Mouse (Mus musculus): ENCODE data around the gene Sh3gl1.
A peak's percentile ranks its signal among the peaks of the same experiment; 100 is the strongest.

Gene Sh3gl1

DNA sequence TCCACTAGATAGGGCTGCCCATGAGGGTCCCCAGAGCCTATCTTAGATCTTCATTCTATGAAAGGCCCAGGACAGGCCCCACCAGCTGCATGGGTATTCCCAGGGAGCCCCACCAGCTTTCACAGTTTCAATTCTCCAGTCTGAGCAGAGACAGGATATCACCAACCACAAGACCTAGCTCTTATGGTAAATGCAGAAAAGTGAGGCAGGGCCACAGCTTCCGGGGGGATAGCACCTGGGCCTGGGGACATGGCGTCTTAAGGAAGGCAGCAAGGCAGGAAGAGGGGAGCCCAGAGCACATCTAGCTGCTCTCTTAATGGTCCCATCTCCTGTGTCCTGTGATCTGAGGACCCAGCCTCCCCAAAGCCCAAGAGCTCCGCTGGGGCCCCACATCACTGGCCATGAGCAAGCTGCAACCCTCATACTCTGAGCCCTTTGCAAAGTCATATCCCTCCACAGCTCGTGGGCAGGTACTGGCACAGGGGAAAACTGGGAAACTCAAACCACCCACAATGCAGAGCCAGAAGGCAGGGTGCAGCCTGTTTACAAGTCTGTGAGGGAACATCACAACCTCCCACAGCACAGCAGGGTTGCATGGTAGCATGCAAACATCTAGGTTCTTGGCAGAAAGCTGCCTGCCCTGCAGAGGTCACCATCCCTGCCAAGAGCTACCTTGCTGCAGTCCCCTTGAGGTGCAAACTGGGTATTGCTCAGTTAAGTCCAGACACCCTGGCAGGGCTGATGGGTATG is 15.1 kb downstream of the Sh3gl1 start:
- no peak for DNase-seq (ENCODE audit: low read depth, low spot score)

DNA sequence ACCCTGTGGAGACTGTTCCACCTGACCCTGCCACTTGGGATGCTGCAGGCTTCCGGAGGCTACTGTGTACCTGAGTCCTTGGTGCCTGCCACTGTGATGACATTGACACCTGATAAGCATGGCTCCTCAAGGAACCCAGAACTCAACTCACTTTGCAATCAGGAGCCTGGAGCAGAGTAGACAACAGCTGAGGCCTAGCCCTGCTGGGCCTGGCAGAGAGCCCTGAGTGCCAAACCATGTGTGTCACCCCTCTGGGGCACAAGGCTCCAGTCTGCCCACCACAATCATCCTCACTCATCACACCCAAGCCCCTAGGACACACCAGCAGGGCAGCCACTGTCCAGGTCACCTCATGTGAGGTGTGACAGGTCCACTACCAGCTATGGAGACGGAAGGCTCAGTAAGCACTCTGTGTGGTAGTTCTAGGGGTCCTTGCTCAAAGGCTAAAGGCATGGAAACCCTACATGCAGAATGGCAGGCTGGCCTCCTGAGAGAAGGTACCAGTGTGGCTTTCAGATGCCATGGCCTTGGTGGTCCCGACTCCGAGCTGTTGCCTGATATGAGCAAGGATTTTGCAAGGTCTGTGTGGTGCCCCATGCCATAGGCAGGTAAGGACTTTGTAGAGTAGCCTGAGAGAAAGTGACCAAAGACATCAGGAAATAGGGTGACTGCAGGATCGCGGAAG is 15.9 kb downstream of the Sh3gl1 start:
- no peak for DNase-seq (ENCODE audit: low read depth, low spot score)

DNA sequence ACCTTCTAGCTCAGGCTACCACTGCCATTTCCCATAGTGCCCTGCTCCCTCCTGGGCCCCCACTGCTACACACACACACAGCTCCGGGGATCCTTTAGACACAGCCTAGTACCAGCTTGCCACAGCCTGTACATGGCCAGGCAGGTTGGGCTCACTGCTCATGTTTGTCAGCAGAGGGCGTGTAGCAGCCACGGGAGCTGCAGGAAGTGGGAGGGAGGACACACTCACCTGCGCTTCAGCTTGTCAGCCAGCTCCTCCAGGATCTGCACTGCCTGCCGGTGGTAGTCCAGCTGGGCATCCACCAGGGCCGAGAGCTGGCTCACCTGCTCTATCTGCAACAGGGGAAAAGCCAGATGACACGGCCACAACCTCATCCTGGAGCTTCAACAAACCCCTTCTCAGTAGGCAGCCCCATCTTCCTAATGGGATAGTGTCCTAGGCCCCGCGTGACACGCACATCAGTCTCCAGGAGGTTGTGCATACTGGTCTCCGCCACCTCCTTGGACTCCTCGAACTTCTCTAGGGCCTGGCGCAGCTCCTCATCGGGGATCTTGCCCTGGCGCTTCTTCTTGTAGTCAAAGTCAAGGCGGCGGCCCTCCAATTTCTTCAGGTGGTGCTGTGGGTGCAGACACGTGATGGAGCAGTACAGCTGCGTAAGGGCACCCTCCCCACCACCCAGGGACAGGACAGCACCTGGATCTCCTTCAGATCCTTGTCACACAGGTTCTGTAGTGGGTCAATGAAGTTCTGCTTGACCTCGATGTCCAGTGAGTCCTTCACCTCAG is 17.9 kb downstream of the Sh3gl1 start:
- DNase-seq (ENCODE audit: low read depth, low spot score), result no peak

DNA sequence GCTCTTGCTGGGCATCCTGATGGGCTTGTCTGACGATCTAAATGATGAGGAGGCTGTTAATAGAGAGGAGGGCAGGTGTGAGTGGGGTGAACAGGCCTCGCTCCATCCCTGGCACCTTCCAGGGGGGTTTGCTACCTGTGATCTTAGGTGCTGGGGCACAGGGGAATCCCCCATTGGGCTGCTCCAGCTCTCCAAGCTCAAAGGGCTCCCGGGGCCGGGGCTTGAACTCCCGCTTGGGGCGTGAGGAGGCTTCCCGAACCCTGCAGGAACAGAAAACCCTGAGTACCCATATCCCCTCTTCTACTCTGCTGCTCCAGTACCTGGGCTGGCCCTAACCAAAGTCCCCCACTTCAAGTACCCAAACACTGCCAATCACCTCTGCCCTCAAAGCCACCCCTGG is 18.6 kb downstream of the Sh3gl1 start:
- DNase-seq (ENCODE audit: low read depth, low spot score), result no peak

DNA sequence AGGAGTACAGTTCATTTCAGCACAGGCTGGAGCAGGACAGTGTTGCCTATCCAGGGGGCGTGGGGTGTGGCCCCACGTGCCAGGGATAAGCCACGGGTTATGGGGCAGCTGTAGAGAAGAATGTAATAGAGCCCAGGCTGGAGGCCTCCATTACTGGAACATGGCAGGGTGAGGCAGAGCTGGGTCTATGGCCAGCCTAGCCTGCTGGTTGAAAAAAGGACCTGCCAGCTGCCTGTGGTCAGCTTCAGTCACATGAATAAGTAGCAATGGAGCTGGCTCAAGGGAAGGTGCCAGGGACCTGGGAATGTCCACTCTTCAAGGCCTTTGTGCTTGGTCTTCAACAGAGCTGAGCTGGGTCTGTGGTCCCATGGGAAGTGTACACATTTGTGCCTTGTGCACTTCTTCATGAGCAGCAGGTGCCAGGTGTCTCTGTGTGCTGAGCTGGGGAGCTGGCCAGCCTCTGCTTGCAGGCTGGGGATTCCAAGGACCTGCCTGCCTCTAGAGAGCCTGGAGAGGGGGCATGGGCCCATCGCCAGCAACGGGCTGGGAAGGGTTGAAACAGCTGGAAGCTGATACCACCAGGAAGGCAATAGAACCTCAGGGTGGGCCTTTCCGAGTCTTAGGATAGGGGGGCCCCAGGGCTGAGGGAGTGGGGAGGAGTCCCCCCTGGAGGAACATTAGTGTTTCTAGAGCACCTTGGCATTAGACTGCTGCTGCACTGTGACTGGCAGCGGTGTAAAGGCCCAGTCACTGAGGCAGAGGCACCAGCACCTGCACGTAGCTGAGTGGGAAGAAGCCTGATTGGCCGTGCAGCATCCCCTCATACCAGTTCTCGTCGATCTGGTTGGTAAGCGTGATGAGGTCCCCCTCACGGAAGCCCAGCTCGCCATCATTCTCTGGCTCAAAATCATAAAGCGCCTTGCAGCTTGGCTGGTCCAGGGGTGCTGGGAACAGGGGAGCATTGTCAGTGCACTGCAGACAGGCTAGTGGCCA is 19.3 kb downstream of the Sh3gl1 start:
- DNase-seq (ENCODE audit: low read depth, low spot score), result no peak

DNA sequence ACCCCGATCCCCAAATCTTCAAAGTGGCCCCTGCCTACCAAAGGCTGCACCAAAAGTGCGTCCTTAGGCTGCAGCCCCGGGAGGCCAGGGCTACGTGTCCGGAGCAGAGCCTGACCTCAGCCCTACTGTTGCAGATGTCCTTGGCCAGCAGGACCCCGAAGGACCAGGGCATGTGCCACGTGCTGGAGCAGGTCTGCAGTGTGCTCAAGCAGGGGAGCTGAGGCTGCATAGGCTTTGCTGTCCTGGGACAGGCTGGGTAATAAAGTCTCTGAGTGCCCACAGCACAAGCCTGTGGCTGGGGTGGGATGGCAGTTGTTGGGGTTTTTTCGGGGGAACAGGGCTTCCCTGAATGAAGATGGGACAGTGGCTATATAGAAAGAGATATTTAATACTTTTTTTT is 20.1 kb downstream of the Sh3gl1 start:
- no peak for DNase-seq (ENCODE audit: low read depth, low spot score)

DNA sequence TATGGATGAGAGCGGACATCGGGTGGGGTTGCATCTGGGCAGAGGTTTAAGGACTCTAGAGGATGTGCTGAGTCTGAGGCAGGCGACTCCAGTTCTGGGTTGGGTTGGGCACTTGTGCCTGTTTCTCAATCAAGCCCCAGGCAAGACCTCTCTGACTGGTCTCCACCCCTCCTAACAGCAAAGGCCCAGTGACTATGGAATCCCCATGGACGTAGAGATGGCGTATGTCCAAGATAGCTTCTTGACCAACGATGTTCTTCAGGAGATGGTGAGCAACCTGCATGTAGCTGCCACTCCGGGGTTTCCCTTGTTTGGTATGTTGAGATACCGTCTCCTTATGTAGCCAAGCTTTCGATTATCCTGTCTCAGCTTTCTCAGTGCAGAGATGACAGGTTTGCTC is 21.1 kb downstream of the Sh3gl1 start:
- no peak for DNase-seq (ENCODE audit: low read depth, low spot score)

DNA sequence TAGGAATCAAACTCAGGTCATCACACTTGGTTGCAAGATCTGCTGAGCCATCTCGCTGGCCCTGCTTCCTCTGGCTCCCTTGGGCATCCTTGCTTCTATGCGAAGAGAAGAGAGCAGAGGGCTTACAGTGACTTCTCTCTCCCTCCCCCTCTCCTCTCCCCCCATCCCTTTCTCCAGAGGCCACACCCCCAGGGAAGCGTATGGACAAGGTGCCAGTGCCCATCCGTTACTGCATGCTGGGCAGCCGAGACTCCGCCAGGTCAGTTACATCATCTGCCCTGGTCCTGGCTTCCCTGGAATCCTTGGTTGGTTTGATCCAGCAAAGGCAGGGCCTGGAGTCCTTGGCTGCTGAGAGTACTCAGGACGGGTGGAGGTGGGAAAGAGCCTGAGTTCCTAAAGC is 25.0 kb downstream of the Sh3gl1 start:
- no peak for DNase-seq (ENCODE audit: low read depth, low spot score)

DNA sequence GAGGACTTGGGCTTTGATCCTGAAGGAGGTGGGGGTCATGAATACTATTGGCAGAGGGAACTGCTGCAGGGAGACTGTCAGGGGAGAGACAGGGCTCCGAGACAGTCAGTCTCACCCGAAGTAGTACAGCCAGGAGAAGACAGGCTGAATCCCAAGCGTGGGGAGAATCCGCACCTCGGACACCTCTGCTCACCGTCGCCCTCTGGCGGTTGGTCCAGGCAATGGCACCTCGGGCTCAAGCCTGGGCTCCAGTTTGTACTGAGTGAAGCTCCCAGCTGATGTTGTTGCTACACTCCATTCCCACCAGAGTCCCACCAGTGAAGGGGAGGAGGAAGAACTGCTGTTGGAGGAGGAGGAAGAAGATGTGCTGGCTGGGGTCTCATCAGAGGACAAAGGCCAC is 25.8 kb downstream of the Sh3gl1 start:
- DNase-seq (ENCODE audit: low read depth, low spot score), result no peak

DNA sequence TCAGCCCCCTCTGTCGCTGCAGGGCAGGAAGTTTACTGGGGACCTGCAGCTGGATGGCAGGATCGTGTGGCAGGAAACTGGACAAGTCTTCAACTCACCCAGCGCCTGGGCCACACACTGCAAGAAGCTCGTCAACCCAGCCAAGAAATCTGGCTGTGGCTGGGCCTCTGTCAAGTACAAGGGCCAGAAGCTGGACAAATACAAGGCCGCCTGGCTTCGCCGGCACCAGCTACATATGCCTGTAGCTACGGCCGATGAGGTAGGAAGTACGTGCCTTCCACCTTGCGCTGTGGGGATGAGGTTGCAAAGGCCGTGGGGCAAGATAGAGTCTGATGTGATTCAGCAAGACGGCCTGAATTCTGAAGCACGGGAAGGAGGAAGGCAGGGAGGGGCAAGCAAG is 26.2 kb downstream of the Sh3gl1 start:
- no peak for DNase-seq (ENCODE audit: low read depth, low spot score)

DNA sequence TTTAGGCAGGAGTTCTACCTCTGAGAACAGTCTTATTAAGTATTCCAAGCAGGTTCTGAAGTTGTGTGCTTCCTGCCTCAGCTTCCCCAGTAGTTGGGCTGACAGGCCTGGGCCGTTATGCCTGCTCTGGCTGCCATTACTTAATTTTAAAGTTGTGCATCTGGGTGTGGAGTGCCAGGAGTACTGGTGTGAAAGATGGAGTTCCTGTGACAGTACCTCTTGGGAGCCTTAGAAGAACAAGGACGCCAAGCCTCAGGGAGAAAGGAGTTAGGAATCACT is 26.5 kb downstream of the Sh3gl1 start:
- no peak for DNase-seq (ENCODE audit: low read depth, low spot score)

DNA sequence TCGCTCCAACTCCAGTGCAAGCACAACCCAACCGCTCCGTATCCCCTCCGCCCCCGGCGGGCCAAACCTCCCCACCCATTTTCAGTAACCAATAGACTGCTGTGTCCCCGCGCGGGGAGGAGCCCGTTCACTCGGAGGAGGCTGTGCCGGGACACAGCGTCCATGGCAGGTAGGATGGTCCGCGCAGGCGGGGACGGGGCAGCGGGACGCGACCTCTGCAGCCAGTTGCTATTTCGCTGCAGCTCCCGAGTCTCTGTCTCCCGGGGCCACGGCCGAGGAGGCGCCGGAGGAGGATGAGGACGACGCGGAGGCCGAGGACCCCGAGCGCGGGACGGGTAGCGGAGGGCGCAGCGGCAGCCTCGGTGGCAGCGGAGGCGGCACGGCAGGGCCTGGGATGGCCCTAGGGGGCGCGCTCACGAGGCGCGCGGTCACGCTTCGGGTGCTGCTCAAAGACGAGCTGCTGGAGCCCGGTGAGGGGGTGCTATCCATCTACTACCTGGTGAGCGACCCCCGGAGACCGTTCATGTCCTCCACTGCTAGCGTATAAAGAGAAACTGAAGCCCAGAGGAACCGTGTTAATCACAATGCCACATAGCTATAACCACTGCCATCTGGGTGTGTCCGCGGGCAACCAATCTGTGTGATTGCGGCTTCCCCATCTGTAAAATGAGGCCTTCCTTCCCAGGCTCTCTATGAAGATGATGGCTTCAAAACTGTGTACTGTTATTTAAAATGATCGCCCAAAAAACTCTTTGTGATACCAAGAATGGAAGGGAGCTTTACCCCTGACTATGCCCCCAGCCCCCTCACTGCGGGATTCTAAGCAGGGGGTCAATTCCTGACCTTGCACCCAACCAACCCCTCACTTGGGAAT is 27.1 kb downstream of the Sh3gl1 start:
- peak; percentile 75 for DNase-seq (ENCODE audit: low read depth, low spot score)

DNA sequence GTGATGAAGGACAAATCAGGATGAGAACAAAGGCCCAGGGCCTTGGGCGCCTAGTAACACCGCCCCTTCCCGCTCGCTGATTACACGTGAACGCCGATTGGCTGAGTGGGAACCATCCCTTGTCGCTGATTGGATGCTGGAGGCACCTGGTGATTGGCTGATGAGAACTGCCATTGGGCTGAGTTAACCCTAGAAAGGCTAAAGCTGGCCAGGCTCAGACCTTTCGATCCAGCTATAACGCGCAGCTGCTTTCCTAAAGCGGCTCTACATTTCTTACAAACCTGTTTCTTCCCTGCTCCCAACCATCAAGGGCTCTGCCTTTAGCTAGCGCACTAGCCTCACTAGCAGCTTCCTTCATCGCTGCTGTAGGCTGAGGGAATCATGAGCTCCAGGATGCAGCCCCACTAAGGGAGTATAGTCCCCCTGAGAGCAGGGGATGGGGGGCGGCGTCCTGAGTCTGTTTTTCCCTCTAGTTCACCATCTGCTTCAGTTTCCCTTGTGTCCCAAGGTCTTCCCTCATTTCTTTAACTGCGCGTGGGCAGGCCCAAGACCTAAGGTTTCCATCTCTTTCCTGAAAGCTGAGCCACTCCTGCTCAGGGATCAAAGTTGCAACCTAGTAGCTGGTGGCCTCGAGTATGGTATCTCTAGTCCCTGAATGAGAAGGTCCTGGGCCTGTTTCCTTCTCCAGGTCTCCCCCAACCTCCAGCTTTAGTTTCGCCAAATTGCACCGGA is 27.9 kb downstream of the Sh3gl1 start:
- peak; percentile 88 for DNase-seq (ENCODE audit: low read depth, low spot score)

DNA sequence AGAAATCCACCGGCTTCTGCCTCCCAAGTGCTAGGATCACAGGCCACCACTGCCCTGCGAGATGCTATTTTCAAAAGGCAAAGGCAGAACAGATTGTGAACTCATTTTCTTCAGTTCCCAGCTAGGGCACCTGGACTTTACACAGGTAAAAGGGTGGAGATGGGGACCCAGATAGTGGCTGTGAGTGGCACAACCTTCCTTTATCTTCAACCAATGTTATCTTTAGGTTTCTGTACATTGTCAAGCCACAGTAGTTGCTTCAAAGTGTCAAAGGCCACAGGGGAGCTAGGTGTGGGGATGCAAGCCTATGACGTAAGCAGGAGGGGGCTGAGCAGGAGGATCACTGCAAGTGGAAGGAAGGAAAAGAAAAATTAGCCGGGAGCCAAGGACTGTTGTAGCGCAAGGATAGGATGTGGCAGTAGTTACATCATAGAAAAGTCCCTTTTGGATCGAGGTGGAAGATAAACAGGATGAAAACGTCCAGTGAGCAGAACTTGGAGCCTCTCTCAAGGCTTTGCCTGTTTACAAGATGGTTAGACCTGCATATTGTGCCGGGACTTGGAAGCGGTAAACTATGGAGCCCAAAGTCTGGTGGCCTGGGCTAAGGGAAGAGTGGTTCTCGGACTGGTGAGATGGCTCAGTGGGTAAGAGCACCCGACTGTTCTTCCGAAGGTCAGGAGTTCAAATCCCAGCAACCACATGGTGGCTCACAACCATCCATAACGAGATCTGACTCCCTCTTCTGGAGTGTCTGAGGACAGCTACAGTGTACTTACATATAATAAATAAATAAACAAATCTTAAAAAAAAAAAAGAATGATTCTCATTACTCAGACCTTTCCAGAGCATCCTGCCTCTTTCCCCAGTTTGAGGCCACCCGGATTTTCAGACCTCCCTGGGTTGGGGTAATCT is 28.7 kb downstream of the Sh3gl1 start:
- no peak for DNase-seq (ENCODE audit: low read depth, low spot score)

DNA sequence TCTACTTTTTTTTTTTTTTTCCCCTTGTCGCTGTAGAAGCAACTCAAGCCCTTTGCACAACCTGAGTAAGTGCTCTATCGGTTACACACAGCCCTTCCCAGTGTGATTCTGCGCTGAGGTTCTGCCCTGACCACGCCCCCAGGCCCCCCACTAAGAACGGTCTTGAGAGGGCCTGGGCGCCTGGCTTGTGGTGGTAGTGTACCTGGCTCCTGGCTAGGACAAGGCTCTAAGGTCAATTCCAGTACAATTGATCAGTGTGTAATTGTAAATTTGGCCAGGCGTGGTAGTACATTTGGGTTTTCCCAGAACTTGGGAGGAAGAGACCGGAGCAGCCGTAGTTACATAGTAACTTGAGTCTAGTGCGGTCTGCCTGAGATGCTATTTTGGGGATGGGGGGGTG is 29.5 kb downstream of the Sh3gl1 start:
- no peak for DNase-seq (ENCODE audit: low read depth, low spot score)

DNA sequence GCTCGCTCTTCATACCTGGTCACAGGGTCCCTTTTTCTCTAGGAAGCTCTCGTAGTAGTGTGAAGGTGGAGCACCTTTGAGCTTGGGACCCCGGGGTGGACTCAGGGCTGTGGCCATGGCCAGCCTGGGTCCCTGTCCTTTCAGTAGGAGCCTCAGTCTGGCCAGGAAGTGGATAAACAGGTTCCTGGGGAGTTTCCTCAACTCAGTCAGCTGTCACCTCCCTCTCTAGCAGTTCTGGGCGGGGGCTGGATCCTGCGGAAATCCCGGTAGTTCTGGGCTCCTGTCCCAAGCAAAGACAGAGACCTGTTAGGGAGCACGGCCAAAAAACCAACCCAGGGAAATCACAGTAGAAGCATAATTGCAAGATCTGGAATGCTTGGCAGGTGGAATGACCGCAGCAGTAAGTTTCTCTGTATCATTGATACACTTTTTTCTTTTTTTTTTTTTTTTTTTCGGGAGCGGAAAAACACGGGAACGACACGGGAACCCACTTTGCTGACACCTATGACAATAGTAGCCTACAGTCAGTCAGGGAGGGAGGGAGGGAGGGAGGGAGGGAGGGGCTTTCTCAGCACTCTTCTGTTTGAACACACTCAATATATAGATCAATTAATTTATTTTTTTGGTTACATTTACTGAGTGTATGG is 30.9 kb downstream of the Sh3gl1 start, which contains the start of the genes Stap2 and Mpnd:
Gene Stap2, minus strand, starts transcription at position 170 of the 647 bp plus-strand sequence.
Gene Mpnd, plus strand, starts transcription at position 297 of the 647 bp plus-strand sequence.
- peak; percentile 89 for DNase-seq (ENCODE audit: low read depth, low spot score)

DNA sequence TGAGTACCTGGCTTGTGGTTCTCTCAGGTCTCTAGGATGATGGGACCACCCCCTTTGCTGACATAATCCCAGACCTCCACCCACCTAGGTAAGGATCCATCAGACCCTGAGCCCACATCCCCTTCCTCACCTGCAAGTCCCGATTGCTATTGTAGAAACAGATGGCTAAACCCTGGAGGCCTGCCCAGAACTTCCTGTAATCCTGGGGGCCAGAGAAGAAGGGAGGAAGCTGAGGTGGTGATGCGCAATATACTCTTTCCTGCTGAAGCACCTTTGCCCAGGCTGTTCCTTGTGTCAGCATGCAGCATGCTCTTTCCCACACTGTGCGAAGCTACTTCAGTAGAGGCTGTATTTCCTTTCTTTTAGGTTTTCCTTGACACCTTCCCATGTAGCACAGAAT is 33.4 kb downstream of the Sh3gl1 start:
- DNase-seq (ENCODE audit: low read depth, low spot score), result no peak

DNA sequence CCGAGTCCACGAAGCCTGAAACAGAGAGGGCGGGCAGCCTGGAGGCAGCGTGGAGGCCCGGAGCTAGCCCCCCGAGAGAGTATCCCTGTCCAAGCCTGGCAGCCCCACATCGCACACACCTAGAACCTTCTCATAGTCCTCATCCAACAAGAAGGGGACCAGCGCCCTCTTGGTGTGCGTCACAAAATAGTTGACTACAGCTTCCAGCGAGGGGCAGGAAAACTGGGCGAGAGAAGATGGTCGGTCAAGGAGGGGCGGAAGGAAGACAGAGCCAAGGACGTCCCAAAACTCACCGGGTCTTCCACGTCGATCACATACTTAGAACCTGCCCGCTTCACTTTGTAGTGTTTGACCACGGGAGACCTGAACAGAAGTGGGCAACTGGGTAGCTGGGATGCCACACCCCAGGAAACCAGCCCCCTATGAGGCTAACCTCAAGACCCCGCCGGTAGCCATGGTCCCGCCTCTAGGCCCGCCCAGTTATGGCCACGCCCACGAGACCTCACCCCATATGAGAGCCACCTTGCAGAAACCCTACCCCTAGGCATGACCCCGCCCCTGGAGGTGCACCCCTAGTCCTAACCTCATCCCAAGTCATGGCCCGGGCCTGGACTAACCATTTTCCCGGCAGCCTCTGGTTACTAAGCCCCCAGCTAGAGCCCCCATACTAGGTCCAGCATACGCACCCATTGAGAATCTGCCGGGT is 36.5 kb downstream of the Sh3gl1 start:
- peak; percentile 58 for DNase-seq (ENCODE audit: low read depth, low spot score)

Measured in WW6 (cell line).